Mouse (Mus musculus): ENCODE measurements around the gene Zfp937.
"Not testable (repeated sequence)": the region's sequence is repeated elsewhere in the genome, so short reads cannot be mapped to it uniquely, and the experiment has no call there.

Zfp937 gene

DNA sequence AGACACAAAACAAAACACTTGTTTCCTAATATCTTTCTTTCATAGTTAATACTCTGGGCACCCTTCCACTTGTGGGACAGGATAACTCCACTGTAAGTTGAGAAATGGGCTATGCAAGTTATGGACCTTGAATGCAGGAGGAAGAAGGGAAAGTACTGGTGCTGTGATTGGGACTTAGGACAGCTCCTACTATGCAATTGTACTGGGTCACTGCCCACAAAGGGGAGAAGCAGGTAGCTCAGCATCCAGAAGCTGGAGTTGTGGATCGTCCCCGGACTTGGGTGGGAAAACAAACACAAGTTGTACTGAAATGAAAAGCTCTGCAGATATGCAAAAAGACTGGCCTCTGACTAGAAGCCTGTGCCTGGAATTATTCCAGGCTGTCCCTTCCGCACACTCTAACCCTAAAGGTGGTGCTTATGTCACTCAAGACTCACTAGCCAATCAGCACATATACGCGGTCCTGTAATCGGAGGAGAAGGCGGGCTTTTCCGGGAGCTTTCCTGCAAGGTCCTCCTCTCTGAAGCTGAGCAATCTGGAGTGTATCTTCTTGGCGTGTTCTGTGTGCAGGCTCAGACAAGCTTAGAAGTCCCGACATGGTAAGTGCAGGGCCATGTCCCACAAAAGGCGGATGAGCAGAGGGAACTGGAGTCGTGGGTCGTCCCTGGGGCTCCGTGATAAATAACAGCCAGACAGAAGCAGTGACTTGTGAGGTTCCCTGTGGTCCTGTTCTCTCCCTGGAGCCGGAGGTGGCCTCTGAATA lies at the start of gene Zfp937:
Zfp937 (plus strand) TSS at position 474 of the 763 bp plus-strand sequence.
- in situ Hi-C loops (cut with MboI, MseI): not testable (repeated sequence)

DNA sequence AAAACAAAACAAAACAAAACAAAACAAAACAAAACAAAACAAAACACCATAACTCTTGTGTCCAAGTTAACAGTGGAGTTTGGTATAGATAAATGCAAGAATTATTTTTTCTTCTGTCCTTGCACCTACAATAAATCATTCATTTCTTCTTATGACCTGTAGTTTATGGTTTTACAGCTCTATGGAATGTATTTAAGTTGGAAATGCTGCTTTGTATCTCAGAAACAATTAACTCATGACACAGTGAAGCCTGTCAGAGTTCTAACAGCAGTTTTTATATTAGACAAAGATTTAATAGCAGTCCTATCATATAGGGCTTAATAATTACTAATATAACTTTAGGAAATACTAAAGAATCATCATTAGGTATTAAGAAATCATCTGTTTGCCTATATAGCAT lies 44.0 kb upstream of the Zfp937 start:
- in situ Hi-C loops (cut with MboI, MseI): loop anchor here (10.0 kb wide), 1 partner anchor 259 kb away; no protein-coding TSS in a partner anchor

DNA sequence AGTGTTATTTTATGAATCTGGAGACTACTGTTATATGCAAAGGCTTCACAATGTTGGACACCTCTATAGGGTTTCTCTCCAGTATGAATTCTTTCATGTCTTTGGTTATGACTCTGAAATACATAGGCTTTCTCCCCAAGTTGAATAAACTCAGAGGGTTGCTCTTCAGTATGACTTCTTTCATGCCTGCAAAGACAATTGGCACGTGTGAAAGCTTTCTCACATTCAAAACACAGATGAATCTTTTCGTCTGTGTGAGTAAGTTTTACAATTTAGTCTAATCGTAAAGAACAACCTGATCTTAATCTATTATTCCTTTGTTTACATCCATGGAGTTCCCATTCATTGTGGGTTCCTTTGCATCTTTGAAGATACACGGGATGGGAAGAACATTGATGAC lies 38.3 kb upstream of the Zfp937 start, which contains the start of gene Gm10770:
Gm10770 (minus strand) TSS at position 101 of the 400 bp plus-strand sequence.
- in situ Hi-C loops (cut with MboI, MseI): loop anchor here (10.0 kb wide), 1 partner anchor 265 kb away; no protein-coding TSS in a partner anchor

DNA sequence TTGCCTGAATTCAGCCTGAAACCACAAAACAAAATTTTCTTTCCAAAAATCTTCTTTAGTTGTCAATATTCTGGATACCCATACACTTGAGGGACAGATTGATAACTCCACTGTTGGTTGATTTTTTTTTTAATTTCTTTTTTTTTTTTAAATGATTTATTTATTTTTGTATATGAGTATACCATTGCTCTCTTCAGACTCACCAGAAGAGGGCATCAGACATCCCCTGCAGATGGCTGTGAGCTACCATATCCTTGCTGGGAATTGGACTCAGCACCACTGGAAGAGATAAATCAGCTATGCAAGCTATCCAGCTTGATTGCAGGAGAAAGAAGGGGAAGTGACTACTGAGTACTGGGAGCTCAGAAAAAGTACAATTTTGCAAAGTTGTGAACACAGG lies 36.8 kb upstream of the Zfp937 start:
- in situ Hi-C loops (cut with MboI, MseI): not testable (repeated sequence)

DNA sequence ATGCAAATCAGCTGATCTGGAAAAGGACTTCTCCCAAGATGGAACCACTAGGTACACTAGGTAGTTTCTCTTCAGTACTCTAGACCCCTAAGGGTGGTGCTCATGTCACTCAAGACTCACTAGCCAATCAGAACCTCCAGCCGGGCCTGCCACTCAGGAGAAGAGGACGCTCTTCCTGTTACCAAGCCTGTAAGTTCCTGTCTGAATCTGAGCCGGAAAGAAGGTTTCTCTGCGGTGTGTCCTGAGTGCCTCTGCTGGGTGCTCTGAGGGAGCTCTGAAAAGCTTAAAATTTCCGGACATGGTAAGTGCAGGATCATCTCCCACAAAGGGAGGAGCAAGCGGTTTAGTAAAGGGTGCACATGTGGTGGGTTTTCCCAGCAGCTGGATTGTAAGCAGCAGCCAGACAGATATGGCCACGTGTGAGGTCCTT lies 36.3 kb upstream of the Zfp937 start, which contains the start of gene Gm14139:
Gm14139 (plus strand) TSS at position 186 of the 430 bp plus-strand sequence.
- in situ Hi-C loops (cut with MboI, MseI): not testable (repeated sequence)

DNA sequence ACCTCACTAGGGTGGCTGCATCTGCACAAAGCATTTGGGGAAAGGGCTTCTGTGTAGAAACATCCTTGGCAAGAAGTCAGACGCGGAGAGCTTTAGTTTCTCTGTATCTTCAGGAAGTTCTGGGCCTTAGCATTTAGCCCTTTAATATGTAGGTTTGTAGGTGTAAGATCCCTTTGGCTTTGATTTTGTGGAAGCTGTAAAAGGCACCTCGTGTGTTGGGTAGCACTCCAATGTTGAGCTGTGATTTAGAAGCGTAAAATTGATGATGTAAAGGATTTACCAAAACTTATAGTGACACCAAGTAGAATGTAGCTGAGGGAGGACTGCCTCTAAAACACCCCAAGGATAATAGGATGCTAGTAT lies 471 bp downstream of the Zfp937 start:
- in situ Hi-C loops (cut with MboI, MseI): not testable (repeated sequence)

DNA sequence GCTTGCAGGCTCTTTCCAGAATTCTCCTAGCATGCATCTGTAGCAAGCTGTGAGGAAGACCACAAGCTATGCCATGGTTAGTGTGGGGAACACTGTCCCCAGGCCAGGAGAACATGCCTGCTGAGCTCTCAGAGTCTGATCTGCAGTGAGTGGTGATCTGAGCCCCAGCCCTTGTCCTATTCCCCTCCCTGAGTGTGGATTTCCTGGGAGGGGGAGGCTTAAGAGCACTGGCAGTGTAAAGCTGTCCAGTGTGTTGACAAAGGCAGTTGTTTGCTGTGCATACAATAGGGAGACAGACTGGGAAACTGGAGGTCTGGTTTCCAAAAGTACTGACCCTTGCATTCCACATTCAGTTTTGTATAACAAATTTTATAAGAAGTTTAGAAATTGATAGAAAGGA lies 5.4 kb downstream of the Zfp937 start:
- in situ Hi-C loops (cut with MboI, MseI): not testable (repeated sequence)

DNA sequence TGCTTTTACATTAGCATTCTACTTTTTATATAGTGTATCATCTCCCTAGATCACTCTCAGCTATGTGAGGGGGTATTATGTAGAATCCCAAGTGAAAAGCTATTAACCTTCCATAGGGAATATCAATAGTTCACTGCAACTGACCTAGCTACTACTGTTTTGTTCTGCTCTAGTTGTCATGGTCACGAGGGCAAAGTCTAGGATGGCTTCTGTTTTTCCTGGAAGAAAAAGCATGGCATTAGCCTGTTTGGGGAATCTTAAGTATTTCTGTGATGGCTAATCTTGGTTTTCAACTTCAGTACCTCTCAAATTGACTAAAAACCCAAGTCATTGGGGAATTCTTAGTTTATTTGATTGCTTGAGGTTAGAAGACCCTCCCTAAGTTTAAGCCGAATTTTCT lies 25.3 kb downstream of the Zfp937 start:
- in situ Hi-C loops (cut with MboI, MseI): no loop called here

DNA sequence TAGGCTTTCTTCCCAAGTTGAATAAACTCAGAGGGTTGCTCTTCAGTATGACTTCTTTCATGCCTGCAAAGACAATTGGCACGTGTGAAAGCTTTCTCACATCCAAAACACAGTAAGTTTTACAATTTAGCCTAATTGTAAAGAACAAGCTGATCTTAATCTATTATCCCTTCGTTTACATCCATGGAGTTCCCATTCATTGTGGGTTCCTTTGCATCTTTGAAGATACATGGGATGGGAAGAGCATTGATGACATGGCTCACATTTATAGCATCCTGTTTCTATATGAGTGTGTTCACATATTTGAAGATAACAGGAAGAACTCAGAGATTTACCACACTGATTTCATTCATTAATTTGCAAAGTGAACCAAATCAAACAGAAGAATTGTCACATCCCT lies 37.6 kb downstream of the Zfp937 start, which contains the start of gene Gm21994:
Gm21994 (minus strand) TSS at position 101 of the 400 bp plus-strand sequence.
- in situ Hi-C loops (cut with MboI, MseI): not testable (repeated sequence)

DNA sequence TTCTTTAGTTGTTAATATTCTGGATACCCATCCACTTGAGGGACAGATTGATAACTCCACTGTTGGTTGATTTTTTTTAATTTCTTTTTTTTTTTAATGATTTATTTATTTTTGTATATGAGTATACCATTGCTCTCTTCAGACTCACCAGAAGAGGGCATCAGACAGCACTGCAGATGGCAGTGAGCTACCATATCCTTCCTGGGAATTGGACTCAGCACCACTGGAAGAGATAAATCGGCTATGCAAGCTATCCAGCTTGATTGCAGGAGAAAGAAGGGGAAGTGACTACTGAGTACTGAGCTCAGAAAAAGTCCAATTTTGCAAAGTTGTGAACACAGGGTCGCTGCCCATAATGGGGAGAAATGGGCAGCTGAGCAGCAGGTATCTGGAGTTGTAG lies 39.0 kb downstream of the Zfp937 start:
- in situ Hi-C loops (cut with MboI, MseI): not testable (repeated sequence)

DNA sequence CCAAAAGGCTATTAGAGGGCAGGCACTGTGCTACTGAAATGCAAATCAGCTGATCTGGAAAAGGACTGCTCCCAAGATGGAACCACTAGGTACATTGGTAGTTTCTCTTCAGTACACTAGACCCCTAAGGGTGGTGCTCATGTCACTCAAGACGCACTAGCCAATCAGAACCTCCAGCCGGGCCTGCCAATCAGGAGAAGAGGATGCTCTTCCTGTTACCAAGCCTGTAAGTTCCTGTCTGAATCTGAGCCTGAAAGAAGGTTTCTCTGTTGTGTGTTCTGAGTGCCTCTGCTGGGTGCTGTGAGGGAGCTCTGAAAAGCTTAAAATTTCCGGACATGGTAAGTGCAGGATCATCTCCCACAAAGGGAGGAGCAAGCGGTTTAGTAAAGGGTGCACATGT lies 39.4 kb downstream of the Zfp937 start, which contains the start of gene Gm14124:
Gm14124 (plus strand) TSS at position 227 of the 400 bp plus-strand sequence.
- in situ Hi-C loops (cut with MboI, MseI): not testable (repeated sequence)
